In genomic region chr12:98726078-98726477, GRCm38 (mm10) we compare ENCODE assay signal across 11 mouse cellular contexts.
"Had no signal": no experiment of that assay in that cellular context is flagged by ENCODE, and none has a peak within 500 bp of the region (broad histone marks: within the 10 kb centered on the region; RNA-seq: fewer than 3 reads in every experiment).

No protein-coding gene starts in this region.

- H3K9ac ChIP-seq: limb, embryonic 12.5 days; liver, embryonic 13.5 days; lung, embryonic 15.5 days; midbrain, embryonic 12.5 days had no signal

- H3K4me3 ChIP-seq: layer of hippocampus, adult 2 months; limb, embryonic 12.5 days; liver, embryonic 13.5 days; lung, embryonic 15.5 days; midbrain, embryonic 12.5 days had no signal

- H3K4me2 ChIP-seq: limb, embryonic 12.5 days; liver, embryonic 13.5 days; lung, embryonic 15.5 days; midbrain, embryonic 12.5 days had no signal

- H3K9me3 ChIP-seq: limb, embryonic 12.5 days; liver, embryonic 13.5 days; lung, embryonic 15.5 days; midbrain, embryonic 12.5 days had no signal

- DNase-seq: kidney, adult 18-20 months; kidney, postnatal 10 days; kidney, postnatal 4 days; liver, embryonic 13.5 days; right cerebral cortex, postnatal 25 days; thymus, adult 2 months; thymus, postnatal 25 days had no signal

- H3K27ac ChIP-seq: layer of hippocampus, adult 2 months; limb, embryonic 12.5 days; liver, embryonic 13.5 days; lung, embryonic 15.5 days; midbrain, embryonic 12.5 days had no signal

- H3K4me1 ChIP-seq: liver, embryonic 13.5 days had no signal

- H3K36me3 ChIP-seq: limb, embryonic 12.5 days; liver, embryonic 13.5 days; lung, embryonic 15.5 days had no signal

- H3K27me3 ChIP-seq: limb, embryonic 12.5 days; liver, embryonic 13.5 days; lung, embryonic 15.5 days; midbrain, embryonic 12.5 days had no signal
